In the genomic region with DNA sequence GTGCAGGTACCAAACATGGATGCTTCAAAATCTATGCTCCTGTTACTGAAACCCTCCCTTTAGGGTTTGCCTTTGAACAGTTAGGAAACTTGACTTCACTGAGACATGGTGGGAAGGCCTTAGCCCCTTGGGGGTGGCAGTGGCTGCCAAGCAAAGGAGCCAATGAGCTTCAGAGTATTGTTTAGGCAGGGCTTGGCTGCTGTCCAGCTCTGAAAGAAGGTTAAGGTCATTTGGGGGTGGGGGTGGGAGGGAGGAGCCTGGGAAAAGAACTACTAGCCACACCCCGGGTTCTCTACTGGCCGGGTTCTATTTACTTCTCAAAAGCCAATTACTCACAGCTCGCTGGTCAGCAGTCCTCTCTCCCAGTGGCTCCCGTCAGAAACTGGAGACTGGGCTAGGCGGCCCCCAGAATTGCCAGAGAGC, we compare ENCODE assay signal across 8 mouse cellular contexts. TPM values are rescaled to one million over a fixed set of nuclear protein-coding genes. Genes with fewer than 3 reads are reported as not detected.
DNase-seq lines count a peak whose midpoint lies in the region; ATAC-seq lines count a peak whose summit lies in the region.

No protein-coding gene starts in this region.

- peak overlapping the region; percentile 22; the same call in 1 of the 2 replicates for H3K4me2 ChIP-seq in limb, embryonic 11.5 days (ENCODE audit: low read depth, severe bottlenecking)
- no peak overlapping the region for H3K4me2 ChIP-seq in embryonic facial prominence, embryonic 11.5 days (ENCODE audit: low read depth, low read length)
- peak overlapping the region; percentile 53 for H3K4me2 ChIP-seq in heart, embryonic 13.5 days

- 4% methylated on average over 5 of the region's 5 CpGs for whole genome bisulfite sequencing in limb, embryonic 11.5 days
- 6% methylated on average over 5 of the region's 5 CpGs for WGBS in limb, embryonic 10.5 days
- WGBS in embryonic facial prominence, embryonic 11.5 days, result 4% methylated on average over 5 of the region's 5 CpGs
- 7% methylated on average over 5 of the region's 5 CpGs for WGBS in heart, embryonic 13.5 days

- no peak for DNase-seq in limb, embryonic 11.5 days (ENCODE audit: low spot score)
- no peak for DNase-seq in limb, embryonic 10.5 days (ENCODE audit: low spot score)
- DNase-seq in embryonic facial prominence, embryonic 11.5 days (ENCODE audit: low spot score), result peak; percentile 69
- DNase-seq in kidney, postnatal 10 days, result peak; percentile 86
- DNase-seq in lung, postnatal 25 days (ENCODE audit: low spot score), result peak; percentile 72
- peak; percentile 42 for DNase-seq in right cerebral cortex, postnatal 25 days
- DNase-seq in thymus, postnatal 36 days, result no peak

- H3K27me3 ChIP-seq in limb, embryonic 11.5 days (ENCODE audit: control insufficient read depth, insufficient read depth, low read length), result no peaks in the 10 kb centered on the region
- no peaks in the 10 kb centered on the region for H3K27me3 ChIP-seq in limb, embryonic 10.5 days (ENCODE audit: low read depth, poor library complexity, severe bottlenecking)
- H3K27me3 ChIP-seq in embryonic facial prominence, embryonic 11.5 days (ENCODE audit: control insufficient read depth, insufficient read depth, low read length), result no peaks in the 10 kb centered on the region
- H3K27me3 ChIP-seq in heart, embryonic 13.5 days (replicated peaks), result no peaks in the 10 kb centered on the region

- peaks cover 10% of the 10 kb centered on the region for H3K4me1 ChIP-seq in limb, embryonic 11.5 days (ENCODE audit: control insufficient read depth, insufficient read depth, low read length)
- H3K4me1 ChIP-seq in limb, embryonic 10.5 days, result peaks cover 64% of the 10 kb centered on the region
- no peaks in the 10 kb centered on the region; the same call in 1 of the 2 replicates for H3K4me1 ChIP-seq in embryonic facial prominence, embryonic 11.5 days (ENCODE audit: control insufficient read depth, insufficient read depth, low read length)
- H3K4me1 ChIP-seq in heart, embryonic 13.5 days, result peaks cover 57% of the 10 kb centered on the region

- H3K9me3 ChIP-seq in limb, embryonic 11.5 days (ENCODE audit: control insufficient read depth, low read length), result no peaks in the 10 kb centered on the region
- H3K9me3 ChIP-seq in limb, embryonic 10.5 days (replicated peaks), result no peaks in the 10 kb centered on the region
- H3K9me3 ChIP-seq in embryonic facial prominence, embryonic 11.5 days (replicated peaks; ENCODE audit: control insufficient read depth, low read length), result no peaks in the 10 kb centered on the region
- H3K9me3 ChIP-seq in heart, embryonic 13.5 days, result no peaks in the 10 kb centered on the region

- H3K4me3 ChIP-seq in limb, embryonic 11.5 days (ENCODE audit: low read depth, low read length), result no peak overlapping the region
- H3K4me3 ChIP-seq in limb, embryonic 10.5 days, result no peak overlapping the region
- H3K4me3 ChIP-seq in embryonic facial prominence, embryonic 11.5 days (ENCODE audit: low read depth, low read length), result no peak overlapping the region
- 0 out of 2 replicates have a peak overlapping the region, but pooled peaks have one; percentile 2 for H3K4me3 ChIP-seq in heart, embryonic 13.5 days

- H3K27ac ChIP-seq in limb, embryonic 11.5 days (replicated peaks; ENCODE audit: low read depth, low read length), result no peak overlapping the region
- no peak overlapping the region for H3K27ac ChIP-seq in limb, embryonic 10.5 days
- H3K27ac ChIP-seq in embryonic facial prominence, embryonic 11.5 days (replicated peaks; ENCODE audit: low read depth, low read length), result no peak overlapping the region
- H3K27ac ChIP-seq in heart, embryonic 13.5 days (replicated peaks), result peak overlapping the region; percentile 100

- peaks cover 6% of the 10 kb centered on the region; the same call in 1 of the 2 replicates for H3K36me3 ChIP-seq in limb, embryonic 11.5 days (ENCODE audit: control insufficient read depth, insufficient read depth, low read length)
- H3K36me3 ChIP-seq in limb, embryonic 10.5 days, result peaks cover 26% of the 10 kb centered on the region
- H3K36me3 ChIP-seq in embryonic facial prominence, embryonic 11.5 days (replicated peaks; ENCODE audit: control insufficient read depth, insufficient read depth, low read depth, low read length), result peaks cover 5% of the 10 kb centered on the region
- peaks cover 22% of the 10 kb centered on the region for H3K36me3 ChIP-seq in heart, embryonic 13.5 days

- no peak overlapping the region for H3K9ac ChIP-seq in limb, embryonic 11.5 days (ENCODE audit: low read length)
- no peak overlapping the region for H3K9ac ChIP-seq in embryonic facial prominence, embryonic 11.5 days (replicated peaks; ENCODE audit: low read length)
- peak overlapping the region; percentile 42; the same call in 1 of the 2 replicates for H3K9ac ChIP-seq in heart, embryonic 13.5 days

- ATAC-seq in limb, embryonic 11.5 days (ENCODE audit: insufficient number of reproducible peaks, low FRiP score, low TSS enrichment, low read depth), result no peak
- ATAC-seq in embryonic facial prominence, embryonic 11.5 days (replicated peaks; ENCODE audit: insufficient number of reproducible peaks, low FRiP score, low TSS enrichment, low read depth), result 0 out of 2 replicates have a peak, but pooled peaks have one; percentile 24
- no peak for ATAC-seq in heart, embryonic 13.5 days (ENCODE audit: extremely low read depth, insufficient number of reproducible peaks, low FRiP score, low TSS enrichment)

RNA-seq across cellular contexts. Expression of a gene that starts 3.2 kb away (rescaled TPM):
- polyA plus RNA-seq in limb, embryonic 11.5 days (2014; fragmentation: Nextera tagmentation; extraction: Ambion mirVana), result 13.2 and 16.8 TPM in 2 replicates
- polyA plus RNA-seq in limb, embryonic 10.5 days (2016; fragmentation: Nextera tagmentation; extraction: Ambion mirVana), result 17.9 and 19.6 TPM in 2 replicates
- 9.3 and 9.9 TPM in 2 replicates for polyA plus RNA-seq in embryonic facial prominence, embryonic 11.5 days (2014; fragmentation: Nextera tagmentation; extraction: Ambion mirVana)
- polyA plus RNA-seq in heart, embryonic 13.5 days (2015; fragmentation: Nextera tagmentation; extraction: Ambion mirVana), result 12.8 and 15.7 TPM in 2 replicates

RNA-seq across cellular contexts. Expression of a gene that starts 25.7 kb away (rescaled TPM):
- polyA plus RNA-seq in limb, embryonic 11.5 days (2014; fragmentation: Nextera tagmentation; extraction: Ambion mirVana), result 2.7 and 4.9 TPM in 2 replicates
- 3.6 and 4.0 TPM in 2 replicates for polyA plus RNA-seq in limb, embryonic 10.5 days (2016; fragmentation: Nextera tagmentation; extraction: Ambion mirVana)
- 1.9 and 3.1 TPM in 2 replicates for polyA plus RNA-seq in embryonic facial prominence, embryonic 11.5 days (2014; fragmentation: Nextera tagmentation; extraction: Ambion mirVana)
- polyA plus RNA-seq in heart, embryonic 13.5 days (2015; fragmentation: Nextera tagmentation; extraction: Ambion mirVana), result 1.5 and 1.6 TPM in 2 replicates

Comparison
In these comparisons a context has a peak if more than half of its experiments do, and no peak if none do; other contexts are left out.
1. DNase-seq: peak in embryonic facial prominence, embryonic 11.5 days (single experiment), kidney, postnatal 10 days (single experiment), lung, postnatal 25 days (single experiment) and right cerebral cortex, postnatal 25 days (single experiment); none in limb, embryonic 11.5 days (single experiment), limb, embryonic 10.5 days (single experiment) and thymus, postnatal 36 days (0 of 2).